Mouse (Mus musculus): ENCODE measurements around the gene Haao. TPM values are rescaled to one million over a fixed set of nuclear protein-coding genes. Genes with fewer than 3 reads are reported as not detected.
"Not testable (repeated sequence)": the region's sequence is repeated elsewhere in the genome, so short reads cannot be mapped to it uniquely, and the experiment has no call there.

Gene Haao
- polyA plus RNA-seq, 1 experiment from 2014 or later: 0.31 TPM

DNA sequence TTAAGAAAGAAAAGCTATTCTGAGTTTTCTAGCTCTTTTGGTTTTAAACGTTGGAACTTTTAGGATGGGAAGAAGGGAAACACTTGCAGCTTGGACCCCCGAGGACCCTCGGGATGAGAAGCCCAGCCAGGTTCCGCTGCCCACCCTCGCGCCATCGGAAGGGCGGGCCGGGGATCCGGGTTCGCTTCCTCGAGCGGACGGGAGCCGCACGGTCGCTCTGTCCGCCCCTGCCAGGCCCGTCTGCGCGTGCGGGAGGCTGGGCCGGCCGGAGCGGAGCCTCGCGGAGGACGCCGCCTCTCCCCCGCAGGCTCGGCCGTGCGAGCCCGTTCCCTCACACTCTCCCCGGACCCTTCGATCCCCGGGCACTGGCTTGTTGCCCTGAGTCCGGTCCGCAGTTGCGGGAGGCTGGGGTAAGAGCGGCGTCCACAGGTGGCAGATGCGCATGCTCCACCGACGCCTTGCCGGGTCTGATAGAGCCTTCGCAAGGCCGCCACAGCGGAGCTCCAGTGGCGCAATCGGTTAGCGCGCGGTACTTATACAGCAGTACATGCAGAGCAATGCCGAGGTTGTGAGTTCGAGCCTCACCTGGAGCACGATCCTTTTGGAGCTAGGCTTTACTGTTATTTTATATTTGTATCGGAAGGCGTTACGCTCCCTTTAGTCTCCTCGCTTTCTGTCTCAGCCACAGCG, 13.8 kb upstream of the Haao start:
- WGBS: under 1% methylated on average over 62 of the region's 62 CpGs
- H3K27ac ChIP-seq: peak overlapping the region; percentile 90
- no peaks in the 10 kb centered on the region for H3K36me3 ChIP-seq
- H3K4me3 ChIP-seq: peak overlapping the region; percentile 72
- H3K4me2 ChIP-seq: peak overlapping the region; percentile 67
- ATAC-seq (ENCODE audit: low FRiP score): peak; percentile 95
- 0 out of 2 replicates have a peak, but pooled peaks cover 10% of the 10 kb centered on the region for H3K27me3 ChIP-seq
- H3K9me3 ChIP-seq: no peaks in the 10 kb centered on the region
- H3K4me1 ChIP-seq (replicated peaks): peaks cover 11% of the 10 kb centered on the region
- H3K9ac ChIP-seq: peak overlapping the region; percentile 80

DNA sequence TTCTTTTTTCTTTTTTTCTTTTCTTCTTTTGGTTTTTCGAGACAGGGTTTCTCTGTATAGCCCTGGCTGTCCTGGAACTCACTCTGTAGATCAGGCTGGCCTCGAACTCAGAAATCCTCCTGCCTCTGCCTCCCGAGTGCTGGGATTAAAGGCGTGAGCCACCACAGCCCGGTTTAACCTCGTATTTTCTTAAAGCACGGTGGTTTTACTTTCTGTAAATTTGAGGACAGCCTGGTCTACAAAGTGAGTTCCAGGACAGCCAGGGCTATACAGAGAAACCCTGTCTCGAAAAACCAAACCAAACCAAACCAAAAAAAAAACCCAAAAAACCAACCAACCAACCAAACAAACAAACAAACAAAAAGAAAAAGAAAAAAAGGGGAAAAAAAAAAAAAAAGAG, 13.2 kb upstream of the Haao start:
- 64% methylated on average over 8 of the region's 8 CpGs for WGBS
- H3K4me2 ChIP-seq: peak overlapping the region; percentile 67; the same call in 1 of the 2 replicates
- peak overlapping the region; percentile 72 for H3K4me3 ChIP-seq

DNA sequence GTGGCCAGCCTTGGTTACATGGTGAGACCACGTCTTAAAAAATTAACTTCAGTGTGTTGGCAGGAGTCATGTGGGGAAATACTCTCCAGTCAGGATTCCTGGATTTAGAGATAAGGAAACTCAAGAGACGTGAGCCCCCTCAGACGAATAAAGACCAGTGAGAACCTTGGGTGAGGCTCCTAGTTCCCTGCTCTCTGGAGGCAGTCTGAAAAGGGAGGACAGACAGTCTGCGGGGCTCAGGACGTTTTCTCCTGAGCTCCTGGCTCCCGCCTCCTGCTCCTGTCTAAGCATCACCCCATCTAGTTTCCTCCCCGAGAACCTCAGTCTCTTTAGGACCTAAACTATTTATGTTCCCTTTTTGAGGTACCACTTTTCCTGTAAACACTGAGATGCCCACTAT, 12.5 kb upstream of the Haao start:
- no peak for ATAC-seq (ENCODE audit: low FRiP score)
- H3K9ac ChIP-seq: no peak overlapping the region

More for the DNA sequence above, 13.2 kb upstream of the Haao start:
- H3K27me3 ChIP-seq: 0 out of 2 replicates have a peak, but pooled peaks cover 10% of the 10 kb centered on the region
- H3K9me3 ChIP-seq; H3K36me3 ChIP-seq; ATAC-seq (ENCODE audit: low FRiP score); H3K27ac ChIP-seq; H3K9ac ChIP-seq: not testable (repeated sequence)
- peaks cover 11% of the 10 kb centered on the region for H3K4me1 ChIP-seq (replicated peaks)

DNA sequence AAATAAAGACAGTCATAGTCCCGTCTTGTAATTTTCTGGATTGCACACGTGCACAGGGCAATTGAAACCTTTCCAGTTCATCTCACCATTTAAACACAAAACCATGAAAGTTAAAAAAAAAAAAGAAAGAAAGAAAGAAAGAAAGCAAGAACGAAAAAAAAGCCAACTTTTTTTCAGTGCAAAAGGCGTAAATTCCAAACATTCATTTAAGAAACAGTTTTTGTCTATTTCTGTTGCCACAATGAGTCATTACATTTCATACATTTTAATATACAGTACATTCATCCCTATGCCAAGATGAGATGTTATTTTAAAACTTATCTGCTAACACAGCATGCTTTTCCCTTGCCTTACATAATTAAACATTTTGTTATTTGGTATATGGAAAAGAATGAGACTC, 11.9 kb upstream of the Haao start:
- Histone ChIP-seq H3K4me1 (replicated peaks) (peaks cover 11% of the 10 kb centered on the region), H3K36me3 (no peaks in the 10 kb centered on the region), H3K9ac (no peak overlapping the region), H3K4me2 (no peak overlapping the region), H3K4me3 (no peak overlapping the region), H3K27me3 (0 out of 2 replicates have a peak, but pooled peaks cover 7% of the 10 kb centered on the region), H3K27ac (no peak overlapping the region), H3K9me3 (no peaks in the 10 kb centered on the region)
- ATAC-seq (ENCODE audit: low FRiP score): no peak
- WGBS: 91% methylated on average over 4 of the region's 4 CpGs

More for the DNA sequence above, 12.5 kb upstream of the Haao start:
- 87% methylated on average over 7 of the region's 7 CpGs for WGBS
- Histone ChIP-seq H3K4me3 (no peak overlapping the region), H3K9me3 (no peaks in the 10 kb centered on the region), H3K27me3 (0 out of 2 replicates have a peak, but pooled peaks cover 10% of the 10 kb centered on the region), H3K27ac (no peak overlapping the region), H3K36me3 (no peaks in the 10 kb centered on the region), H3K4me1 (replicated peaks) (peaks cover 11% of the 10 kb centered on the region), H3K4me2 (no peak overlapping the region)

DNA sequence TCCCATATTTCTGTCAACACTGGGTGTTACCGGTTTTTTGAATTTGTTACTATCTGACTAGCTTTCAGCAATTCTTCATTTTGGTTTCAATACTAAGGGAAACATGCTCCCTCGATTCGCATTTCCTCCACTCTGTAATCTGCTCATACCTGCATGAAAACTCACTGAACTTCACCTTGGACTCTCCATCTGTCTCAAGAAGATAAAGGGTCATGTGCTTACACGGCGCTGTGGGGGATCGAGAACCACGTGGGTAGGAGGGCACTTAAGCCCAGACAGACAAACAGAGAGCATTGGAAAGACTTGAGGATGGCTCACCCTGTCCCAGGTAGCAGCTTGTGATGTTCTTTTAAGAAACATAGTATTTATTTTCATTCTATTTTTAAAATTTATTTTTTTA, 10.7 kb upstream of the Haao start:
- no peak overlapping the region for H3K27ac ChIP-seq
- no peak overlapping the region for H3K9ac ChIP-seq
- H3K4me1 ChIP-seq (replicated peaks): peaks cover 9% of the 10 kb centered on the region
- H3K36me3 ChIP-seq: no peaks in the 10 kb centered on the region
- H3K4me3 ChIP-seq: no peak overlapping the region
- WGBS: 87% methylated on average over 7 of the region's 7 CpGs
- no peaks in the 10 kb centered on the region for H3K27me3 ChIP-seq
- no peak for ATAC-seq (ENCODE audit: low FRiP score)
- H3K4me2 ChIP-seq: no peak overlapping the region
- H3K9me3 ChIP-seq: no peaks in the 10 kb centered on the region

DNA sequence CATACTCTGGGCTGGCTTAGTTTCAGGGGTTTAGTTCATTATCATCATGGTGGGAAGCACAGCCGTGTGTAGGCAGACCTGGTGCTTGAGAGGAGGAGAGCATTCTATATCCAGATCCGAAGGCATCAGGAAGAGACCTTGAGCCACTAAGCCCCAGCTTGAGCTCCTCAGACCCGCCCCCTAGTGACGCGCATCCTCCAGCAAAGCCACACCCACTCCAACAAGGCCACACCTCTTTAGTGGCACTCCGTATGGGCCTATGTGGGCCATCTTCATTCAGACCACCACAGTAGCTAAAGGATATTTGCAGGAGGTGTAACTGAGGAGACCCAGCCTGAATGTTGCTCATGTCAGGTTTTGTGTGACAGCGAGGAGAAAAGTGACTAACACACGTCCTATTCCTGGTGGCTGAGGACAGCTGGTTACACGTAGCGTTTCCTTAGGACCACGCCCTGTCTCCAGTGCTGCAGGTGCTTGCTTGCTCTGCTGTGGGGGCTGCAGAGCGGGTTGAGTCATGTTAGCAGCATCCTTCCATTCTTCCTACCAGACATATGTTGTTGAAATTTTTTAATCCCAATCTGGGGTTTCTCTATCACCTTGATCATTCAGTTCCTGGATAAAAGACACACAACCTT, 6.6 kb upstream of the Haao start:
- Histone ChIP-seq H3K9ac (no peak overlapping the region), H3K4me1 (replicated peaks) (peaks cover 9% of the 10 kb centered on the region), H3K4me2 (no peak overlapping the region), H3K27me3 (no peaks in the 10 kb centered on the region), H3K9me3 (no peaks in the 10 kb centered on the region), H3K36me3 (no peaks in the 10 kb centered on the region), H3K27ac (no peak overlapping the region), H3K4me3 (no peak overlapping the region)
- 56% methylated on average over 12 of the region's 12 CpGs for WGBS
- ATAC-seq (ENCODE audit: low FRiP score): 0 out of 2 replicates have a peak, but pooled peaks have one; percentile 14

DNA sequence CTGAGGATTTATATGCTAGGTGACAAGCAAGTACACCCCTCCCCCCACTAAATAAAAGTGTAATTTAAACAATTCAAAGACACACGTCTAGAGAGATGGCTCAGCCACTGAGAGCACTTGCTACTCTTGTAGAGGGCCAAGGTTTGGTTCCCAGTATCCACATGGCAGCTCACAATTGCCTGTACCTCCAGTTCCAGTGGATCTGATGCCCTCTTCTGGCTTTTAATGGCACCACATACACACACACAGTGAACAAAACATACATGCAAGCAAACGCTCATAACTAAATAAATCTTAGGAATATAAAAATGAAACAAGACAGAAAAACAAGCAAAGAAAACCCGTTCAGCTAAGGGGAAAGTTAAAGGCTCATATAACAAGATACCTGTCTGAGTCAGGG, 6.1 kb upstream of the Haao start:
- no peaks in the 10 kb centered on the region for H3K36me3 ChIP-seq
- no peak overlapping the region for H3K9ac ChIP-seq
- H3K4me2 ChIP-seq: no peak overlapping the region
- 54% methylated on average over 3 of the region's 3 CpGs for WGBS
- no peak overlapping the region for H3K27ac ChIP-seq
- peaks cover 14% of the 10 kb centered on the region for H3K4me1 ChIP-seq (replicated peaks)
- H3K27me3 ChIP-seq: no peaks in the 10 kb centered on the region
- no peak for ATAC-seq (ENCODE audit: low FRiP score)
- no peaks in the 10 kb centered on the region for H3K9me3 ChIP-seq
- H3K4me3 ChIP-seq: no peak overlapping the region

DNA sequence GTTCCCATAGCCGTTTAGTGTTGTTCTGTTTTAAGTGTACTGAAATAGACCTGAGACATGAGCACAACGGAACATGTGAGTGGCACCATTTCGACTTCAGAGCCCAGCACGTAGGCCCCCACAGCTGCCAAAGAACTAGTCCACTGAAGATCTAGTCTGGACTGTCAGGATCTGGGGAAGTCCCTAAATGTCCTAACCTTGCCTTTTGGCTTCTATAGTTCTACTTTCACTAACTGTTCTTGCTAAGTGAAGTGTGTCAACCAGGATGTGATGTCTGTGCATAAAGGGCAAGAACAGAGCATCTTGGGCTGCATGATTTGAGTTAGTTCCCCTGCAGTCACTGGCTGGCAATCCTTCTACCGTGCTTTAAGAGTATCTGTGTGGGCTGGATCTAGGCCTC, 3.1 kb upstream of the Haao start:
- Histone ChIP-seq H3K4me2 (no peak overlapping the region), H3K27me3 (no peaks in the 10 kb centered on the region), H3K9me3 (no peaks in the 10 kb centered on the region), H3K36me3 (no peaks in the 10 kb centered on the region), H3K27ac (no peak overlapping the region), H3K4me3 (no peak overlapping the region), H3K4me1 (replicated peaks) (peaks cover 16% of the 10 kb centered on the region), H3K9ac (no peak overlapping the region)
- ATAC-seq (ENCODE audit: low FRiP score): no peak
- WGBS: 87% methylated on average over 5 of the region's 5 CpGs

DNA sequence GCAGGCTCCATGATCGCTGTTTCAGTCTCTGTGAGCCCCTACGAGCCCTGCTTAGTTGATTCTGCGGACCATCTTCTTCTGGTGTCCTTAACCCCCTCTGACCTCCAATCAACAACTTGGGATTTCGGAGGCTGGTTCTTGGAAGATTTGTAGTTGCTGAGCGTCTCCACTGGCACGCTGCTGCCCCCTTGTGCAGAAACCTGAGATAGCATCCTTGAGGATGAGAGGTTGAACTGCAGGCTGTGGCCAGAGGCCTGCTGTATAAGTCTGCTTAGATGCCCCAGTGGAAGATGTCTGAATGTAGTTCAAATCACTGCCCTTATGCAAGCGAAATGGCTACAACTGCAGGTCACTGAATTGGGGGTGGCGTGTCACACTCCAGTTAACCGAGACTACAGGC, 2.7 kb upstream of the Haao start:
- no peak overlapping the region for H3K4me3 ChIP-seq
- H3K9ac ChIP-seq: no peak overlapping the region
- peaks cover 16% of the 10 kb centered on the region for H3K4me1 ChIP-seq (replicated peaks)
- no peak overlapping the region for H3K4me2 ChIP-seq
- H3K9me3 ChIP-seq: no peaks in the 10 kb centered on the region
- 0 out of 2 replicates have a peak, but pooled peaks have one; percentile 30 for ATAC-seq (ENCODE audit: low FRiP score)
- no peaks in the 10 kb centered on the region for H3K27me3 ChIP-seq
- 16% methylated on average over 9 of the region's 9 CpGs for WGBS
- no peaks in the 10 kb centered on the region for H3K36me3 ChIP-seq
- H3K27ac ChIP-seq: no peak overlapping the region

DNA sequence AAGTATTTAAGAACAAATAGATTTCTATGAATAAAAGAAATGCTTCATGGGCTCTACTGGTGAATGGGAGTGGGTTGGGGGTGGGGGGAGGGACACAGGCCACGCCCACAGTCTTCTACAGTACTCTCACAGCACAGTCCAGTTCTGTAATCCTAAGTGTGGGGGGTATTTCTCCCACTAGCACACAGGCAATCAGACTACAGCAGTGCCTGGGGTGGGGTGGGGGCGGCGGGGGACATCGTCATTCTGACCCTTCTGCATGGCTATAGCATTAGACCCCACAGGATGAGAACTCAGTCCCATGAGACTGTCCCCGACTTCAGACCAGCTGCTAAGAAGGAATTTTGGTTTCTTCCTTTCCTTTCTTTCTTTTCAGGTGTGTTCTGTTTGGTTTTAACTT, 2.0 kb upstream of the Haao start:
- 0 out of 2 replicates have a peak overlapping the region, but pooled peaks have one; percentile 36 for H3K27ac ChIP-seq
- no peak overlapping the region for H3K4me3 ChIP-seq
- ATAC-seq (ENCODE audit: low FRiP score): no peak; the same call in 1 of the 2 replicates
- no peaks in the 10 kb centered on the region for H3K36me3 ChIP-seq
- H3K4me2 ChIP-seq: no peak overlapping the region
- no peaks in the 10 kb centered on the region for H3K9me3 ChIP-seq
- H3K4me1 ChIP-seq (replicated peaks): peaks cover 16% of the 10 kb centered on the region
- WGBS: 83% methylated on average over 5 of the region's 5 CpGs
- H3K9ac ChIP-seq: no peak overlapping the region
- H3K27me3 ChIP-seq: no peaks in the 10 kb centered on the region

DNA sequence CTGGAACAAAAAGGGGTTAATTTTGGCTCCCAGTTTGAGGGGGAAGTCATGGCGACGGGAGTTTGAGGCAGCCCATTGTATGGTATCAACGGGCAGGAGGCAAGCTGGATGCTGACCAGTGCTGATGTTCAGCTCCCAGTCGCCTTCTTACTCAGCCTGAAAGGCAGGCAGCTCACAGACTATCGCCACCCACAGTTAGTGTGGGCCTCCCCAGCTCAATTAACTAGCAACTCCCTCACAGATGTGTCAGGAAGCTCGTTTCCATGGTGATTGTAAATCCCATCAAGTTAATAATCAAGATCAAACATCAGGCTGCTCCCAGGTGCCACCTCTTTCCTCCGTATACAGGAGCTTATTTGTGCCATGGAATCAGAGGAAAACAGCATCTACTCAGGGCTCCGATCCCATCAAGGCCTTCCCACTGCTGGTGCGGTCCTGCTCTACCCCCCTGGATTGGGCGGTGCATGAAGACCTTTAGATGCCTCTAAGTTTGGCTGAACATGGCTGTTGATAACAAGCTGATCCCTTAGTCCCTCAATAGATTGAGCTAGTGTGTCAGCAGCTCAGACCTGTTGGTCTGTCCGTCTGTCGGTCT, 1.4 kb upstream of the Haao start:
- ATAC-seq (ENCODE audit: low FRiP score): peak; percentile 63
- peak overlapping the region; percentile 36; the same call in 1 of the 2 replicates for H3K27ac ChIP-seq

DNA sequence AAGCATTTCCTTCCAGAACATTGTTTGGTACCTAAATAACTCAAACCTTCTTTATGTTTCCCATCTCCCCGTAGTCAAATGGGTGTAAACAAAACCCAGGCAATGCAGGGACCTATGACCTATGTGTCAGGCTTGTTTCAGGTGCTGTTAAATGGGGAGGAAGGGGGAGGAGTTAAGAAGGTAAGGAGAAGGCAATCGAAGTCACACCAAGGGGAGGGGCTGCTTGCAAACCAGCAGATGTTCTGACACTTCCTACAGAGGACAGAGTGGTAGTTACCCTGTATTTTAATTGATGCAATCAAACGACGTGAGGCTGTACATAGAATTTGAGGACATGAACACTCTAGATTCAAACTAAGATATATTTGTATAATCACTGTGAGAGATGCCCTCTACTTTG, 719 bp upstream of the Haao start:
- no peak for ATAC-seq (ENCODE audit: low FRiP score)
- Histone ChIP-seq H3K9me3 (no peaks in the 10 kb centered on the region), H3K4me2 (no peak overlapping the region), H3K4me1 (replicated peaks) (peaks cover 16% of the 10 kb centered on the region), H3K27me3 (no peaks in the 10 kb centered on the region), H3K36me3 (no peaks in the 10 kb centered on the region), H3K27ac (no peak overlapping the region), H3K9ac (no peak overlapping the region), H3K4me3 (no peak overlapping the region)
- WGBS: 67% methylated on average over 4 of the region's 4 CpGs

More for the DNA sequence above, 1.4 kb upstream of the Haao start:
- no peaks in the 10 kb centered on the region for H3K9me3 ChIP-seq
- no peaks in the 10 kb centered on the region for H3K36me3 ChIP-seq
- no peak overlapping the region for H3K4me3 ChIP-seq
- peak overlapping the region; percentile 40 for H3K9ac ChIP-seq
- 53% methylated on average over 12 of the region's 12 CpGs for WGBS
- H3K4me2 ChIP-seq: no peak overlapping the region
- peaks cover 16% of the 10 kb centered on the region for H3K4me1 ChIP-seq (replicated peaks)
- H3K27me3 ChIP-seq: no peaks in the 10 kb centered on the region

Data from hindbrain, embryonic 13.5 days (tissue).